Mouse (Mus musculus): ENCODE data around the gene Gm38392.
"Not testable (repeated sequence)": the region's sequence is repeated elsewhere in the genome, so short reads cannot be mapped to it uniquely, and the experiment has no call there.

Gene Gm38392

GRCm38 (mm10) chr3:88276529-88277143 is 10.4 kb downstream of the Gm38392 start:
- DNase-seq: no peak

GRCm38 (mm10) chr3:88276121-88276520 is 10.9 kb downstream of the Gm38392 start:
- no peak for DNase-seq

DNA sequence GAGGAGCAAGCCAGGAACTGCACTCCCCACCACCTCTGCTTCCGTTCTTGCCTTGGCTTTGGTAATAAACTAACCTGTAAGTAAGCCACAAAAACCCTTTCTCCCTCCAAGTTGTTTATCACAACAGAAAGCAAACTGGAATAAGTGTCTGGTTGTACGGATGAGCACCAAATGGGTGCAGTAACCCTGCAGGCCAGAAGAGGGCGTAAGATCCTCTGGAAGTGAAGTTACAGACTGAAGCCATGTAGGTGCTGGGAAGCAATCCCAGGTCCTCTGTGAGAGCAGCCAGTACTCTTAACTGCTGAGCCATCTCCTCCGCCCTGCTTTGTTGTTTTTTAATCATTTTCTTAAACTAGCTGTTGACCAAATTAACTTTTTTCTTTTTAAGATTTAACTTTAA is 13.0 kb downstream of the Gm38392 start:
- DNase-seq: no peak

DNA sequence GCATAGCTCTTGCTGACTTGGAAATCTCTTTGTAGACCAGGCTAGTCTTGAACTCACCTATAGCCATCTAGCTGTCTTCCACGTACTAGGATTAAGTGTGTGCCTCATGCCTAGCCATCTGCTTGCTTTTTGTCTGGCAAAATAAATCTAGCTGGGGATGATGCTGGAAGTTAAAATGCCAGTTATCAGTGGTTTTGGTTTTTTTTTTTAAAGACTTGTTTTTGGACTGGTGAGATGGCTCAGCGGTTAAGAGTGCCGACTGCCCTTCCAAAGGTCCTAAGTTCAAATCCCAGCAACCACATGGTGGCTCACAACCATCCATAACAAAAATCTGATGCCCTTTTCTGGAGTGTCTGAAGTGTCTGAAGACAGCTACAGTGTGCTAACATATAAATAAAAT is 15.2 kb downstream of the Gm38392 start:
- DNase-seq: no peak

GRCm38 (mm10) chr3:88271298-88271697 is 15.7 kb downstream of the Gm38392 start:
- not testable (repeated sequence) for DNase-seq

DNA sequence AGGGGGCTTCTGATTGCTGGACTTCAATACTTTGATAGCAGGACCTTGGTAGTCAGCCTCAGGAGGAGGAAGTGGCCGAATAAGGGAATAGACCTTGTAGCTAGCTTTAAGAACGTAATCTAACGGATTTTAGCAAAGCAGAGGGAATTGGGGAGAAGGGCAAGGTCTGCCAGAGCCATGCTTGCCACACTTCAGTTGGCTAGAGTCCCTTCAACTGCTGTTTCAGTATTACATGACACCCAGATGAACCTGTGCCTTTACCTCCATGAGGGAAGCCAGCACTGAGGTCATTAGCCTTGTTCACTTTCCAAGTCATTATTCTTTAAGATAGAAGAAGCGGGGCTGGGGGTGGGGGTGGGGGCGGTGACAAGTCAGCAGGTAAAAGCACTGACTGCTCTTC is 18.0 kb downstream of the Gm38392 start:
- no peak for DNase-seq

DNA sequence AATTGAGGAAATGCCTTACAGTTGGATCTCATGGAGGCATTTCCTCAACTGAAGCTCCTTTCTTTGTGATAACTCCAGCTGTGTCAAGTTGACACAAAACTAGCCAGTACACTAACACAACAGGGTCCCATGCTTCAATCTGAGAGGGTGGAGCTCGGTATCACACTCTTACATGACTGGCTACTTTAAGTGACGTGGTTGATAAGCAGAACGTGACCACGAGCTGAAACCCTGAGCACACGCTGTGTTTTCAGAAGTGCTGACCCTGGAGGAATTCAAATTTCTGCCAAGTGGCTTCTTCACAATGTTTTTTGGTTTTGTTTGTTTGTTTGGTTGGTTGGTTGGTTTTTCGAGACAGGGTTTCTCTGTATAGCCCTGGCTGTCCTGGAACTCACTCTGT is 19.0 kb downstream of the Gm38392 start:
- DNase-seq: not testable (repeated sequence)

DNA sequence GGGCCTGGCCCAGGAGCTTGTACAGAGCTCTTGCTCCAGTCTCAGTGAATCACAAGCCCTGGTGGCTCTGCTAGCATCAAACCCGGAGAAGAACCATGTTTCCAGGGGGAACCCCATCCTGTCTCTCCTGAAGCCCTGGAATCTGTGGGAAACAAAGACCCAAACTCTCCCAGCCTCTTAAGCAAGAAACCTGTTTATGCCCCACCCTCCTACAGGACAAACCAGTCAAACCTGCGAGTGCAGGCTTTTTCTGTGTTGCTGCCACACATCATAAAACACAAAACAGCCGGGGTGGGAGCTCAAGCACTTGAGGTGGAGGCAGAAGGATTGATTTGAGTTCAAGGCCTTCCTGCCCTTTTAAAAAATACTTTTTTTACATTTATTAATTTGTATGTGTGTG is 24.7 kb downstream of the Gm38392 start:
- DNase-seq: no peak

DNA sequence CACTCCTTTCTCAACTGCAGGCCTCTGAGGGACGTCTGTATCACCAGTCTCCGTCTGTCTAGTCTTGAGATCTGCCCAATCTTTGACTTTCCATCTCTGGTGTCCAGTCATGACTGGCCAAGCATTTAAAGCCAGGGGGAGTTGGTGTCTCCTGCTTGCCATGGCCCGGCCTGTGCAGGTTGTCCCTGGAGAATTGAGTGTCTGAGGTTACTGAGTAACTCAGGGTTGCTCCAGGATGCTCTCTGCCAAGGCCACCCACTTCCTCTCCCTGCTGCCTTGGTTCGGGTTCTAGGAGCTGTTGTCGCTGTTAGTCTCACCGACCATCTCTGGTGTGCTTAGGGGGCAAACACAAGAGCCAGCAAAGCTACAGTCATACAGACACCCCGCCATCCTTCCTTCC is 30.6 kb downstream of the Gm38392 start:
- DNase-seq: no peak

DNA sequence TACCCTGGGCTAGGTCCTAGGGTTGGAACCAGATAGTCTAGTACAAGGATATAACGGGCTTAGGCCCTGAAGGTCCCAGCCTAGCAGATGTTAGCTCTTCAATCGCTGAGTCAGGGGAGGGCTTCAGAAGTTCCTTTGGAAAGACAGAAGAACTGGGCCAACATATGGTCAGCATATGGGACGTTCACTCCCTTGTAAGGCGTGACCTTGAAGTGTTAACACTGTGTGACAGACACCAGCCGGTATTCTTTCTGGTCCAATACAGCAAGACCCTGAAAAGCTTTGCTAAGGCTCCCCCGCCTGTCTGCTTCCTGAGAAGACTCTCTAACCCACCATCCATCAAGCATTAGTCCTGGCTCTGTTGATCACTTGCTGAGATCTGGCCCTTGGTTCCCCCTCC is 31.1 kb downstream of the Gm38392 start:
- no peak for DNase-seq

DNA sequence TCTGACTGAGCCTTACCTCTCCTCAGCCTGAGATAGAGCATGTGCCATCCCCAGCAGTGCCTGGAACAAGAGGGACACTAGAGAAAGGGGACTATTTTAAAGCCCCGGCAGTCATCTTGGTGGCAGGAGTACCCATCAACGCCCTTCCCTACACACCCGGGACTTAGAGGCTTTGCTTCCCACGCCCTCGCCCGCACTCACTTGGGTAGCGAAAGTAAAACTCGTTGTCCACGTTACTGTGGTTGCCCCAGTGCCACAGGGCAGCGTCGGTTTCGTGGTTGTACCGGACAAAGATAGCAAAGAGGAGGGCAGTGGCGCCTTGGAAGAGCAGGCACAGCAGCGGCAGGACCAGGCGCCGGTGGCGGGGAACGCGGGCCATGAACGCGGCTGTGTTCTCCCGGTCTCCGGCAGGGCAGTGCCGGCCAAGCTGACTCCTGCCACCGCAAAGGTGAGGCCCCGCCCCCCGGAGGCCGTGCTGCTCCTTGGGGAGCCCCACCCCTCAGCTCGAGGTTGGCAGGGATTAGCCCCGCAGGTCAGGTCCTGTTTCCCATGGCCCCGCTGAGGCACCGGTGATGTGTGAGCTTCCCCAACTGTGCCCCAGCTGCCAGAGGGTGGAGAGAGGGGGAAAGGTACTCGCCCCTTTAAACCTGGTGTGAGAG is 32.6 kb downstream of the Gm38392 start, which contains the start of gene Rhbg:
Gene Rhbg (minus strand): TSS at position 442 of the 659 bp plus-strand sequence.
- peak; percentile 67 for DNase-seq

DNA sequence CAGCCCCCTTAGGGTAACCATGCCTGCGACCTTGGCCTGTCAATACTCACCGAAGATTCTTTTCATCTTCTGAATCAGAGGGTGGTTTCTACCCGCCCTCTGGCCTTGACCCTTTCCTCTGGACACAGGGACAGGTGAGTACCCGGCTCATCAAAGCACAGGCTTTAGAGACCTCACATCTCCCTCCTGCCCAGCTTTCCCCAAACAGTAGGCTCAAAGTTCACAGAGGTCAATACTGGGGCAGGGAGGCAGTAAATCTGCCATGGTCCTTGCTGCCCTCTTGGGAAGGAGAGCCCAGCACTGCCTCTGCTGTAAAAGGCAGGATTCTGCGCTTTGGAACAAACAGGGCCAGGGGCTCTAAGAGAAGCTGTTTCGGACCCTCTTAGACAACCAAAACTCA is 34.3 kb downstream of the Gm38392 start:
- DNase-seq: no peak

- no peak for DNase-seq
These were observed 38.6 kb downstream of the Gm38392 start for GRCm38 (mm10) chr3:88248406-88248805.

- DNase-seq: no peak
These were observed 39.3 kb downstream of the Gm38392 start for GRCm38 (mm10) chr3:88247666-88248065.

- DNase-seq: peak; percentile 70
These were observed 41.2 kb downstream of the Gm38392 start for GRCm38 (mm10) chr3:88245811-88246210.

DNA sequence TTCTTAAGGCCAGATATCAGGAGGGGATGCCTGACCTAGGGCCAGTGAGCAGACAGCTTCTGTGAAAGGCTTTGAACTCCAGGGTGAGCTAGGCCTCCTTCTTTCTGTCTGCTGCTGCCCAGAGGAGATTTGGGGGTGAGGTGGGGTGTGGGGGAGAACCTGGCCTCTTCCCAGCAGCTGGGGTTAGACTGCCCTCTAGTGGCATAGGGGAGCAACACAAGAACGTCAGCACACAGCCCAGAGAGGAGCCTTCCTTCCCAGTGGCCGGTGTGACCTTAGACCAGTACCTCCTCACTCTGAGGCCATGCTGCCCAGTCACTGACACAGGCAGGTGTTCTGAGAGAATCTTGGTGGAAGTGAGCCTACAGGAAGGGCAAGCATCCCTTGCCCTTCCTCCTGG is 42.9 kb downstream of the Gm38392 start:
- peak; percentile 68 for DNase-seq

DNA sequence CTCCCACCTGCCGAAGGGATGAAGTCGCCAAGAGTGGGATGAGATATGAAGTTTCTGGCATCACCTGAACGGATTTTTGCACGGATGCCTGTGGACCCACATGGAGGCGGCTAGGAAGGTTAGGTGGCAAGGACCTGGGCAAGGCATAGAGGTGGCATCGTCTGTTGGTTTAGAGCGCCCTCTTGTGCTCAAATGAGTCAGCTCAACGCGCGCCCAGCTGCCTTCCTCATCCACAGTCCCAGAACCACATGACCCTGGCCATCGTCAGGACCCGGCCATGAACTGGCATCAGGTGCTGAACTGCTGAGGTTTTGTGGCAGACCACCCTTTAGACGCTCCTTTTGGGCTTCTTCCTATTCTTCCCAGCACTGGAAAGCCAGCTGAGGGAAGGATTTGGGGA is 44.5 kb downstream of the Gm38392 start:
- peak; percentile 84 for DNase-seq

- peak; percentile 44 for DNase-seq
These were observed 45.8 kb downstream of the Gm38392 start for GRCm38 (mm10) chr3:88241045-88241786.

- peak; percentile 49 for DNase-seq
These were observed 47.6 kb downstream of the Gm38392 start for GRCm38 (mm10) chr3:88239446-88239845.

GRCm38 (mm10) chr3:88238866-88239391 is 48.1 kb downstream of the Gm38392 start:
- peak; percentile 59 for DNase-seq

DNA sequence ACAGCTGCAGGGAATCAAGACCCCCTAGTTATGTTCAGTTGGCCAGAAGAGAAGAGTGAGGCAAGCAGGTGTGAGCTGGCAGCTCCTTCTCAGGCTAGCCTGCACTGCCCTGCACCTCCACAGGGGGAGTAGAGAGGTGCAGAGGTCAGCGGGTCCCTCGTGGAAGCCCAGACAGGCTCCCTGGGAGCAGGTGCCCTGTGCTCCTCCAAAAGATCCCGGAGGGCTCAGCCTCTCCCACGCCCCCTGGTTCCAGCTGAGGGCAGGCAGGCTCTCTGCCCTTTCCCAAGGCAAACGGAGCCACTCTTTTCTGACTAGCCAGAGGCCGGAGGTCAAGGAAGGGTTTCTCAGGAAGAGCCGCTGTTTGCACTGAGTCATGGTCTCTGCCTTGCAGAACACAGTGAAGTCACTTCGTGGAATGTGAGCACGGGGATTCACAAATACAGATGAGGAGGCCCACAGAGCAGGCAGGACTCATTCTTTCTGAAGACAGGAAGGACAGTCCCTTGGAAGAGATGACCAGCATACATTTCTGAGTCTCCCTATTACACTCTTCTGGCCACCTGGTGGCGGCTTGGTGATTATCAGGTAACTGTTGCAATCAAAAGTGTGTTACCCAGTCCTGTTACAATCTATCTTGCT is 49.3 kb downstream of the Gm38392 start:
- peak; percentile 63 for DNase-seq

GRCm38 (mm10) chr3:88237161-88237555 is 49.9 kb downstream of the Gm38392 start:
- no peak for DNase-seq

GRCm38 (mm10) chr3:88235616-88236015 is 51.4 kb downstream of the Gm38392 start:
- peak; percentile 22 for DNase-seq

All from cerebellum, adult 9-11 months (tissue).